Mouse (Mus musculus) liver, embryonic 11.5 days (tissue): ENCODE measurements at regions not wholly inside any gene's neighbourhood (a gene's known extent, or its start where the extent isn't known, plus 50 kb on each side); places are given as distances from the start of the nearest gene placed in this dataset.

Experiments
- ATAC-seq: fragments of 200-750 bp; cut with Nextera tagmentation; replicated peaks from 2 replicates; pipeline ENCODE4 v1.8.0; 2017; ENCODE audit warnings: moderate number of reproducible peaks, mild to moderate bottlenecking, moderate TSS enrichment, moderate library complexity; ENCODE audit not compliant: low FRiP score
- DNase-seq: peaks from one replicate; pipeline ENCODE4 v3.0.0-alpha.2; 2017; ENCODE audit warnings: low spot score
- H3K27ac ChIP-seq: fragments of 300-500 bp; sonication (generic); 2 replicates; pipeline ENCODE4 v1.5.1; 2014; ENCODE audit warnings: mild to moderate bottlenecking, low read depth, low read length, control low read depth
- H3K27me3 ChIP-seq: fragments of 300-500 bp; sonication (generic); replicated peaks from 2 replicates; pipeline ENCODE4 v1.6.1; 2014; ENCODE audit warnings: low read length, mixed read lengths; ENCODE audit not compliant: control insufficient read depth, insufficient read depth
- H3K36me3 ChIP-seq: fragments of 300-500 bp; sonication (generic); 2 replicates; pipeline ENCODE4 v1.6.1; 2014; ENCODE audit warnings: mild to moderate bottlenecking, low read length, moderate library complexity, mixed read lengths; ENCODE audit not compliant: control insufficient read depth, insufficient read depth
- H3K4me1 ChIP-seq: fragments of 300-500 bp; sonication (generic); replicated peaks from 2 replicates; pipeline ENCODE4 v1.6.1; 2014; ENCODE audit warnings: low read length, mixed read lengths; ENCODE audit not compliant: control insufficient read depth, insufficient read depth
- H3K4me2 ChIP-seq: fragments of 300-500 bp; sonication (generic); 2 replicates; pipeline ENCODE4 v1.6.1; 2014; ENCODE audit warnings: mild to moderate bottlenecking, control low read depth, moderate library complexity
- H3K4me3 ChIP-seq: fragments of 300-500 bp; sonication (generic); 2 replicates; pipeline ENCODE4 v1.5.1; 2014; ENCODE audit warnings: low read depth, low read length, control low read depth
- H3K9ac ChIP-seq: fragments of 300-500 bp; sonication (generic); 2 replicates; pipeline ENCODE4 v1.6.1; 2014; ENCODE audit warnings: low read depth, low read length, control low read depth
- H3K9me3 ChIP-seq: fragments of 300-500 bp; sonication (generic); 2 replicates; pipeline ENCODE4 v1.6.1; 2016; ENCODE audit warnings: low read length, inconsistent platforms, mixed read lengths; ENCODE audit not compliant: control insufficient read depth
- WGBS: fragments of 180-500 bp; shearing (Covaris S2); extraction: QIAGEN DNeasy Blood & Tissue Kit; methylation state at CpG from one replicate; pipeline ENCODE4 v1.1.7; 2014; 5-methylcytosine and 5-hydroxymethylcytosine counted together

GRCm38 (mm10) chr2:171636837-171637236 is 406.4 kb downstream of the Cbln4 start:
- no peak overlapping the region for H3K4me3 ChIP-seq
- ATAC-seq (no peak), DNase-seq (no peak)
- no peaks in the 10 kb centered on the region for H3K9me3 ChIP-seq
- no peak overlapping the region for H3K4me2 ChIP-seq
- no peak overlapping the region for H3K27ac ChIP-seq
- 38% methylated on average over 6 of the region's 6 CpGs for WGBS
- no peaks in the 10 kb centered on the region for H3K4me1 ChIP-seq
- H3K9ac ChIP-seq = no peak overlapping the region
- no peaks in the 10 kb centered on the region for H3K36me3 ChIP-seq
- no peaks in the 10 kb centered on the region for H3K27me3 ChIP-seq

GRCm38 (mm10) chr2:171633355-171634097 is 409.7 kb downstream of the Cbln4 start:
- Histone ChIP-seq H3K27me3 (no peaks in the 10 kb centered on the region), H3K9me3 (no peaks in the 10 kb centered on the region), H3K9ac (no peak overlapping the region), H3K4me2 (no peak overlapping the region), H3K36me3 (no peaks in the 10 kb centered on the region), H3K4me1 (no peaks in the 10 kb centered on the region), H3K4me3 (no peak overlapping the region), H3K27ac (no peak overlapping the region)
- 0 out of 2 replicates have a peak, but pooled peaks have one; percentile 5 for ATAC-seq
- 49% methylated on average over 15 of the region's 15 CpGs for WGBS
- no peak for DNase-seq

GRCm38 (mm10) chr2:171630101-171630715 is 413.1 kb downstream of the Cbln4 start:
- H3K27ac ChIP-seq = no peak overlapping the region
- DNase-seq (no peak), ATAC-seq (no peak)
- H3K27me3 ChIP-seq = no peaks in the 10 kb centered on the region
- H3K4me2 ChIP-seq = no peak overlapping the region
- no peaks in the 10 kb centered on the region for H3K36me3 ChIP-seq
- H3K4me1 ChIP-seq = no peaks in the 10 kb centered on the region
- WGBS = 87% methylated on average over 9 of the region's 9 CpGs
- H3K9me3 ChIP-seq = no peaks in the 10 kb centered on the region
- no peak overlapping the region for H3K4me3 ChIP-seq
- H3K9ac ChIP-seq = no peak overlapping the region

GRCm38 (mm10) chr2:171628182-171628850 is 414.9 kb downstream of the Cbln4 start:
- Histone ChIP-seq H3K9ac (no peak overlapping the region), H3K36me3 (no peaks in the 10 kb centered on the region), H3K4me3 (no peak overlapping the region), H3K4me2 (no peak overlapping the region), H3K27ac (no peak overlapping the region), H3K9me3 (no peaks in the 10 kb centered on the region), H3K4me1 (no peaks in the 10 kb centered on the region), H3K27me3 (no peaks in the 10 kb centered on the region)
- ATAC-seq = no peak
- 90% methylated on average over 10 of the region's 10 CpGs for WGBS
- DNase-seq = no peak

- 89% methylated on average over 5 of the region's 5 CpGs for WGBS
- no peak for ATAC-seq
Observed at GRCm38 (mm10) chr2:171620668-171621067, 422.6 kb downstream of the Cbln4 start.

GRCm38 (mm10) chr2:171620253-171620652 is 423.0 kb downstream of the Cbln4 start:
- Histone ChIP-seq H3K27me3 (no peaks in the 10 kb centered on the region), H3K9ac (no peak overlapping the region), H3K4me1 (no peaks in the 10 kb centered on the region), H3K4me3 (no peak overlapping the region), H3K9me3 (no peaks in the 10 kb centered on the region), H3K36me3 (no peaks in the 10 kb centered on the region), H3K4me2 (no peak overlapping the region), H3K27ac (no peak overlapping the region)
- ATAC-seq (no peak), DNase-seq (no peak)
- 76% methylated on average over 2 of the region's 2 CpGs for WGBS

More at GRCm38 (mm10) chr2:171620668-171621067, 422.6 kb downstream of the Cbln4 start:
- H3K9me3 ChIP-seq = no peaks in the 10 kb centered on the region
- no peaks in the 10 kb centered on the region for H3K27me3 ChIP-seq
- no peak overlapping the region for H3K9ac ChIP-seq
- no peak overlapping the region for H3K27ac ChIP-seq
- H3K4me1 ChIP-seq = no peaks in the 10 kb centered on the region
- H3K36me3 ChIP-seq = no peaks in the 10 kb centered on the region
- DNase-seq = no peak
- H3K4me2 ChIP-seq = no peak overlapping the region
- H3K4me3 ChIP-seq = no peak overlapping the region

- Histone ChIP-seq H3K36me3 (no peaks in the 10 kb centered on the region), H3K4me1 (no peaks in the 10 kb centered on the region), H3K4me2 (no peak overlapping the region), H3K9me3 (no peaks in the 10 kb centered on the region), H3K27me3 (no peaks in the 10 kb centered on the region), H3K9ac (no peak overlapping the region), H3K27ac (no peak overlapping the region), H3K4me3 (no peak overlapping the region)
- 68% methylated on average over 4 of the region's 4 CpGs for WGBS
- ATAC-seq (no peak; the same call in 1 of the 2 replicates), DNase-seq (no peak)
Observed at GRCm38 (mm10) chr2:171618771-171619170, 424.5 kb downstream of the Cbln4 start.

GRCm38 (mm10) chr2:171618333-171618732 is 424.9 kb downstream of the Cbln4 start:
- Histone ChIP-seq H3K4me3 (no peak overlapping the region), H3K9me3 (no peaks in the 10 kb centered on the region), H3K36me3 (no peaks in the 10 kb centered on the region), H3K4me2 (no peak overlapping the region), H3K27me3 (no peaks in the 10 kb centered on the region), H3K27ac (no peak overlapping the region), H3K4me1 (no peaks in the 10 kb centered on the region), H3K9ac (no peak overlapping the region)
- ATAC-seq = peak; percentile 82
- WGBS = 30% methylated on average over 9 of the region's 9 CpGs
- no peak for DNase-seq
